Comparison of ENCODE assay signal across 14 mouse cellular contexts in genomic region chr13:47716265-47716664, GRCm38 (mm10).
A peak's percentile ranks its signal among the peaks of the same experiment; 100 is the strongest.
DNase-seq lines count a peak whose midpoint lies in the region; ATAC-seq and TF ChIP-seq lines count a peak whose summit lies in the region.
"Had no signal": no experiment of that assay in that cellular context is flagged by ENCODE, and none has a peak within 500 bp of the region (broad histone marks: within the 10 kb centered on the region; RNA-seq: fewer than 3 reads in every experiment).

No protein-coding gene starts in this region.

- 72% methylated on average over 4 of the region's 4 CpGs for WGBS in midbrain, postnatal 0 days

- no peaks in the 10 kb centered on the region for H3K27me3 ChIP-seq in midbrain, postnatal 0 days (ENCODE audit: insufficient read depth, low read length)
- H3K27me3 ChIP-seq: neural tube, embryonic 12.5 days had no signal

- no peaks in the 10 kb centered on the region for H3K4me1 ChIP-seq in midbrain, postnatal 0 days (ENCODE audit: insufficient read depth, low read length)
- H3K4me1 ChIP-seq: neural tube, embryonic 12.5 days had no signal

- H3K9ac ChIP-seq in midbrain, postnatal 0 days (replicated peaks; ENCODE audit: low read length, poor library complexity, severe bottlenecking), result no peak overlapping the region
- H3K9ac ChIP-seq: hindbrain, embryonic 14.5 days; liver, postnatal 0 days; neural tube, embryonic 12.5 days had no signal

- no peak overlapping the region for H3K27ac ChIP-seq in midbrain, postnatal 0 days (ENCODE audit: low read depth, low read length)
- H3K27ac ChIP-seq: hindbrain, embryonic 14.5 days; neural tube, embryonic 12.5 days had no signal

- no peak for TF ChIP-seq CTCF in midbrain, postnatal 0 days (IDR thresholded peaks at IDR 0.05)

- H3K9me3 ChIP-seq in midbrain, postnatal 0 days (ENCODE audit: low read length), result no peaks in the 10 kb centered on the region
- H3K9me3 ChIP-seq: neural tube, embryonic 12.5 days had no signal

- no peak overlapping the region for H3K4me2 ChIP-seq in midbrain, postnatal 0 days (ENCODE audit: low read depth, low read length, poor library complexity, severe bottlenecking)
- H3K4me2 ChIP-seq: hindbrain, embryonic 14.5 days; neural tube, embryonic 12.5 days had no signal

- no peaks in the 10 kb centered on the region for H3K36me3 ChIP-seq in midbrain, postnatal 0 days (ENCODE audit: insufficient read depth, low read length)
- H3K36me3 ChIP-seq: neural tube, embryonic 12.5 days had no signal

- DNase-seq in heart, adult 11 months, result peak; percentile 66
- DNase-seq in heart, adult 8-10 months (ENCODE audit: low spot score), result no peak
- peak; percentile 3 for DNase-seq in ovary, postnatal 14 days (ENCODE audit: low spot score)
- no peak for DNase-seq in ovary, postnatal 10 days (ENCODE audit: low spot score)
- peak; percentile 70 for DNase-seq in heart, postnatal 4 days
- peak; percentile 31 for DNase-seq in skeletal muscle tissue, adult 2 months (ENCODE audit: low read depth, low spot score)
- DNase-seq in midbrain, postnatal 0 days (ENCODE audit: low spot score), result no peak
- DNase-seq: B cell, adult 2 months; cerebellum, adult 9-10 months; liver, postnatal 0 days; midbrain, embryonic 14.5 days had no signal

- no peak for ATAC-seq in granulocyte monocyte progenitor cell, adult 5-6 weeks (replicated peaks; ENCODE audit: poor library complexity, severe bottlenecking)
- no peak for ATAC-seq in midbrain, postnatal 0 days (ENCODE audit: low FRiP score)
- ATAC-seq: liver, postnatal 0 days had no signal

- H3K4me3 ChIP-seq in midbrain, postnatal 0 days (ENCODE audit: low read depth, low read length), result no peak overlapping the region
- H3K4me3 ChIP-seq: neural tube, embryonic 12.5 days had no signal

Comparison
In these comparisons a context has a peak if more than half of its experiments do, and no peak if none do; other contexts are left out.
1. DNase-seq: peak in heart, adult 11 months (single experiment), ovary, postnatal 14 days (single experiment), heart, postnatal 4 days (single experiment) and skeletal muscle tissue, adult 2 months (single experiment); none in heart, adult 8-10 months (single experiment), ovary, postnatal 10 days (single experiment) and midbrain, postnatal 0 days (single experiment).